Mouse (Mus musculus): Measurements from ENCODE around the gene Atp5mpl. TPM values are rescaled to one million over a fixed set of nuclear protein-coding genes. Genes with fewer than 3 reads are reported as not detected.

The Atp5mpl gene
- total and polyA plus RNA-seq, 2 experiments from 2014 or later, result 727 to 3,038 TPM

GRCm38 (mm10) chr12:111980887-111981367 lies 14.2 kb upstream of the Atp5mpl start, which contains the start of gene Rd3l:
Rd3l (minus strand) TSS chr12:111981317.
- DNase-seq (ENCODE audit: low spot score) (peak; percentile 10), ATAC-seq (ENCODE audit: insufficient read depth, low read depth) (no peak)
- no peaks in the 10 kb centered on the region for H3K27me3 ChIP-seq (ENCODE audit: control insufficient read depth, insufficient read depth, low read length)
- H3K9ac ChIP-seq (replicated peaks; ENCODE audit: low read depth, low read length), result no peak within 1 kb of the TSS
- WGBS, result 23% methylated on average over 6 of the region's 6 CpGs
- H3K4me1 ChIP-seq (ENCODE audit: control insufficient read depth, insufficient read depth), result peaks cover 14% of the 10 kb centered on the region
- H3K9me3 ChIP-seq (replicated peaks; ENCODE audit: control insufficient read depth, low read length), result no peaks in the 10 kb centered on the region
- no peaks in the 10 kb centered on the region for H3K36me3 ChIP-seq (replicated peaks; ENCODE audit: control insufficient read depth, insufficient read depth, low read length)
- no peak within 1 kb of the TSS for H3K4me2 ChIP-seq (ENCODE audit: low read depth, low read length)
- H3K27ac ChIP-seq (ENCODE audit: low read depth), result 0 out of 2 replicates have a peak within 1 kb of the TSS, but pooled peaks have one; percentile 3
- TF ChIP-seq EP300 (IDR thresholded peaks at IDR 0.05; ENCODE audit: low read depth) (no peak), CTCF (IDR thresholded peaks at IDR 0.05; ENCODE audit: low read depth) (no peak)
- H3K4me3 ChIP-seq (ENCODE audit: low read depth, low read length), result no peak within 1 kb of the TSS

GRCm38 (mm10) chr12:111978274-111978673 lies 11.5 kb upstream of the Atp5mpl start:
- 65% methylated on average over 6 of the region's 6 CpGs for WGBS

GRCm38 (mm10) chr12:111977138-111977537 lies 10.4 kb upstream of the Atp5mpl start:
- Histone ChIP-seq H3K27ac (ENCODE audit: low read depth) (peak overlapping the region; percentile 81), H3K9me3 (replicated peaks; ENCODE audit: control insufficient read depth, low read length) (no peaks in the 10 kb centered on the region), H3K36me3 (replicated peaks; ENCODE audit: control insufficient read depth, insufficient read depth, low read length) (no peaks in the 10 kb centered on the region), H3K9ac (replicated peaks; ENCODE audit: low read depth, low read length) (no peak overlapping the region), H3K27me3 (ENCODE audit: control insufficient read depth, insufficient read depth, low read length) (no peaks in the 10 kb centered on the region), H3K4me1 (ENCODE audit: control insufficient read depth, insufficient read depth) (peaks cover 14% of the 10 kb centered on the region), H3K4me2 (ENCODE audit: low read depth, low read length) (peak overlapping the region; percentile 15; the same call in 1 of the 2 replicates), H3K4me3 (ENCODE audit: low read depth, low read length) (no peak overlapping the region)
- peak; percentile 81 for DNase-seq (ENCODE audit: low spot score)
- ATAC-seq (ENCODE audit: insufficient read depth, low read depth), result peak; percentile 83
- TF ChIP-seq CTCF (IDR thresholded peaks at IDR 0.05; ENCODE audit: low read depth) (no peak), EP300 (IDR thresholded peaks at IDR 0.05; ENCODE audit: low read depth) (no peak)
- WGBS, result 15% methylated on average over 6 of the region's 6 CpGs

More at GRCm38 (mm10) chr12:111978274-111978673, 11.5 kb upstream of the Atp5mpl start:
- 0 out of 2 replicates have a peak overlapping the region, but pooled peaks have one; percentile 81 for H3K27ac ChIP-seq (ENCODE audit: low read depth)
- H3K4me3 ChIP-seq (ENCODE audit: low read depth, low read length), result no peak overlapping the region
- peaks cover 14% of the 10 kb centered on the region for H3K4me1 ChIP-seq (ENCODE audit: control insufficient read depth, insufficient read depth)
- no peaks in the 10 kb centered on the region for H3K36me3 ChIP-seq (replicated peaks; ENCODE audit: control insufficient read depth, insufficient read depth, low read length)
- no peak for TF ChIP-seq EP300 (IDR thresholded peaks at IDR 0.05; ENCODE audit: low read depth)
- no peak for TF ChIP-seq CTCF (IDR thresholded peaks at IDR 0.05; ENCODE audit: low read depth)
- no peak overlapping the region for H3K9ac ChIP-seq (replicated peaks; ENCODE audit: low read depth, low read length)
- H3K9me3 ChIP-seq (replicated peaks; ENCODE audit: control insufficient read depth, low read length), result no peaks in the 10 kb centered on the region
- ATAC-seq (ENCODE audit: insufficient read depth, low read depth) (no peak), DNase-seq (ENCODE audit: low spot score) (no peak)
- H3K4me2 ChIP-seq (ENCODE audit: low read depth, low read length), result no peak overlapping the region
- H3K27me3 ChIP-seq (ENCODE audit: control insufficient read depth, insufficient read depth, low read length), result no peaks in the 10 kb centered on the region

- no peak for ATAC-seq (ENCODE audit: insufficient read depth, low read depth)
- 79% methylated on average over 6 of the region's 6 CpGs for WGBS
- no peak for TF ChIP-seq EP300 (IDR thresholded peaks at IDR 0.05; ENCODE audit: low read depth)
- no peak for TF ChIP-seq CTCF (IDR thresholded peaks at IDR 0.05; ENCODE audit: low read depth)
These were observed 7.8 kb upstream of the Atp5mpl start for GRCm38 (mm10) chr12:111974578-111974977.

GRCm38 (mm10) chr12:111972504-111972903 lies 5.7 kb upstream of the Atp5mpl start:
- peaks cover 10% of the 10 kb centered on the region for H3K4me1 ChIP-seq (ENCODE audit: control insufficient read depth, insufficient read depth)
- no peak for DNase-seq (ENCODE audit: low spot score)

More at GRCm38 (mm10) chr12:111974578-111974977, 7.8 kb upstream of the Atp5mpl start:
- Histone ChIP-seq H3K4me2 (ENCODE audit: low read depth, low read length) (no peak overlapping the region), H3K27me3 (ENCODE audit: control insufficient read depth, insufficient read depth, low read length) (no peaks in the 10 kb centered on the region), H3K9me3 (replicated peaks; ENCODE audit: control insufficient read depth, low read length) (no peaks in the 10 kb centered on the region), H3K4me1 (ENCODE audit: control insufficient read depth, insufficient read depth) (peaks cover 14% of the 10 kb centered on the region), H3K9ac (replicated peaks; ENCODE audit: low read depth, low read length) (no peak overlapping the region), H3K36me3 (replicated peaks; ENCODE audit: control insufficient read depth, insufficient read depth, low read length) (no peaks in the 10 kb centered on the region), H3K27ac (ENCODE audit: low read depth) (no peak overlapping the region), H3K4me3 (ENCODE audit: low read depth, low read length) (no peak overlapping the region)
- no peak for DNase-seq (ENCODE audit: low spot score)

DNA sequence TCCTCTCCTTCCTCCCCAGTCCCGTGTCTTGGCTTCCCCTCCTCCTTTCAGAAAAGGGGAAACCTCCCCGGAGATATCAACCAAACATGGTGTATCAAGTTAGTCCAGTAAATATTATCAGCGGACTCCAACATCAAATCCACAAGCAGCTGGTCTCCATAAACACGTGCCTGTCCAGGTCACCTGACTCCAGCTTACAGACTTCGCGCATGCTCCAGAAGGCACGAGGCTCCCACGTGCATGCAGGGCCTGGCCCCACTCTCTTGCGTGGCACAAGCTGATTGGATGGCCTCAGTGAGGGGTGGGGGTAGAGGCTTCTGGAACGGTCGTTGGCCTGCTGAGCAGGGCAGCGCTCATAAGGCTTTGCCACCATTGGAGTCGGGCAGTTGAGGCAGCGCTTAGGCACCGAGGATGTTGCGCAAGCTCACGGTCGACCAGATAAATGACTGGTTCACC lies 4.5 kb upstream of the Atp5mpl start, which contains the start of gene Tdrd9:
Gene Tdrd9, plus strand, starts transcription at position 329 of the 456 bp plus-strand sequence.
- no peaks in the 10 kb centered on the region for H3K27me3 ChIP-seq (ENCODE audit: control insufficient read depth, insufficient read depth, low read length)
- no peak within 1 kb of the TSS for H3K27ac ChIP-seq (ENCODE audit: low read depth)
- H3K4me1 ChIP-seq (ENCODE audit: control insufficient read depth, insufficient read depth), result no peaks in the 10 kb centered on the region
- no peaks in the 10 kb centered on the region for H3K36me3 ChIP-seq (replicated peaks; ENCODE audit: control insufficient read depth, insufficient read depth, low read length)
- TF ChIP-seq EP300 (IDR thresholded peaks at IDR 0.05; ENCODE audit: low read depth) (no peak), CTCF (IDR thresholded peaks at IDR 0.05; ENCODE audit: low read depth) (no peak)
- no peak within 1 kb of the TSS for H3K4me2 ChIP-seq (ENCODE audit: low read depth, low read length)
- no peaks in the 10 kb centered on the region for H3K9me3 ChIP-seq (replicated peaks; ENCODE audit: control insufficient read depth, low read length)
- no peak within 1 kb of the TSS for H3K4me3 ChIP-seq (ENCODE audit: low read depth, low read length)
- DNase-seq (ENCODE audit: low spot score), result no peak
- H3K9ac ChIP-seq (replicated peaks; ENCODE audit: low read depth, low read length), result no peak within 1 kb of the TSS
- no peak for ATAC-seq (ENCODE audit: insufficient read depth, low read depth)
- WGBS, result 80% methylated on average over 18 of the region's 18 CpGs

More at GRCm38 (mm10) chr12:111972504-111972903, 5.7 kb upstream of the Atp5mpl start:
- TF ChIP-seq EP300 (IDR thresholded peaks at IDR 0.05; ENCODE audit: low read depth), result no peak
- TF ChIP-seq CTCF (IDR thresholded peaks at IDR 0.05; ENCODE audit: low read depth), result no peak
- 85% methylated on average over 10 of the region's 10 CpGs for WGBS
- H3K9me3 ChIP-seq (replicated peaks; ENCODE audit: control insufficient read depth, low read length), result no peaks in the 10 kb centered on the region
- no peak overlapping the region for H3K9ac ChIP-seq (replicated peaks; ENCODE audit: low read depth, low read length)
- no peak for ATAC-seq (ENCODE audit: insufficient read depth, low read depth)
- no peak overlapping the region for H3K27ac ChIP-seq (ENCODE audit: low read depth)
- H3K27me3 ChIP-seq (ENCODE audit: control insufficient read depth, insufficient read depth, low read length), result no peaks in the 10 kb centered on the region
- H3K4me2 ChIP-seq (ENCODE audit: low read depth, low read length), result no peak overlapping the region
- H3K36me3 ChIP-seq (replicated peaks; ENCODE audit: control insufficient read depth, insufficient read depth, low read length), result no peaks in the 10 kb centered on the region
- no peak overlapping the region for H3K4me3 ChIP-seq (ENCODE audit: low read depth, low read length)
